Mouse (Mus musculus): ENCODE results near the gene Tex26.

DNA sequence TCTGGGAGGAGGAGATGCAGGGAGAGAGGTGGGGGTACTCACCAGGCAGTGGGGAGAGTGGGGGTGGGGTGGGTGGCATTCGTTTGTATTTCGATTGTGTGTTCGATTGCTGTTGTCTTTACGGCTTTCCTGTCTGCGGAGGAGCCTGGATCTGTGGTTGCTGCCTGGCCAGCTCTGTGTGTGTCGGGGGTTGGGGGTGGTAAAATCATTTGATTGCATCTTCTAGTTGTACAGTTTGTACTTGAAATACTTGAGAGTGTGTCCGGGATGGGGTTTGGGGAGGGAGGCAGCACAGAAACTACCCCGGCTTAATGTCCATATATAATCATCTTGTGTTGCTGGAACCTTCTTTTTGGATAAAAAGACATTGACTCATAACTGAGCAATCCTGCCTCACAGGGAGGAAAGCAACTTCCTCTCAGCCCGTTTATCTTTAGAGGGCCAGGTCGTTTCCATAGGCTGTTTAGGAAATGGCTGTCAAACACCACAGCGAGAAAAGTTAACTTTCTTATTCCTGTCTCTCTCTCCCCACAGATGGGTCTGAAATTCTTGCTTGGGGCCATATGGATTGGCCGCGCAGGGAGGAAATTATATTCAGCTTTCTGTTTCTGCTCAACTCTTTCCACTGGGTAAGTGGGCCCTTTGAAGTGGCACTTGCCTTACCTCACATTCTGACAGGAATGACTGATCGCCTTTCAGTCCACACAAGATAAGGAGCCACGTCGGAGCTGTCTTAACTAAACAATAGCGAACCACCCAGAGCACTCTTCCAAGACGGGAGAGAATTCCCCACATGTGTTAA is 47.7 kb upstream of the Tex26 start:
- no peak for TF ChIP-seq CTCF (IDR thresholded peaks at IDR 0.05; ENCODE audit: low read depth)
- TF ChIP-seq EP300 (IDR thresholded peaks at IDR 0.05; ENCODE audit: low read depth) = no peak
